Mouse (Mus musculus): ENCODE data around the gene Drd4. TPM values are rescaled to one million over a fixed set of nuclear protein-coding genes. Genes with fewer than 3 reads are reported as not detected.

The Drd4 gene
- total and polyA plus RNA-seq, 3 experiments: not detected

- Histone ChIP-seq H3K9me3 (replicated peaks; ENCODE audit: insufficient read depth, low read length) (no peaks in the 10 kb centered on the region), H3K36me3 (ENCODE audit: control insufficient read depth in 1 of 2, insufficient read depth in 2 of 2, low read length in 2 of 2) (peaks cover 0 to 26% of the 10 kb centered on the region in 2 experiments; a peak in 3 of 4 replicates), H3K27me3 (ENCODE audit: control insufficient read depth in 1 of 2, insufficient read depth in 2 of 2, low read length in 2 of 2) (no peaks in the 10 kb centered on the region), H3K9ac (ENCODE audit: control insufficient read depth, low read depth, low read length, poor library complexity, severe bottlenecking) (no peak overlapping the region), H3K4me3 (ENCODE audit: control insufficient read depth in 1 of 2, insufficient read depth in 1 of 2, low read depth in 2 of 2, low read length in 2 of 2) (no peak overlapping the region), H3K4me1 (ENCODE audit: control insufficient read depth in 1 of 2, insufficient read depth in 2 of 2, low read length in 2 of 2) (no peaks in the 10 kb centered on the region; a peak in 1 of 4 replicates), H3K79me2 (ENCODE audit: control insufficient read depth, insufficient read depth, low read length, poor library complexity) (no peaks in the 10 kb centered on the region), H3K27ac (ENCODE audit: control insufficient read depth, low read depth, low read length) (no peak overlapping the region)
- DNase-seq (ENCODE audit: low read depth, low spot score): no peak
- TF ChIP-seq TCF12 (IDR thresholded peaks at IDR 0.05; ENCODE audit: low read depth, low read length) (no peak), ELF1 (IDR thresholded peaks at IDR 0.05; ENCODE audit: low read depth, low read length) (no peak), CHD1 (IDR thresholded peaks at IDR 0.05; ENCODE audit: low read depth, low read length) (no peak), E2F4 (IDR thresholded peaks at IDR 0.05; ENCODE audit: borderline replicate concordance, low read depth, low read length) (no peak), SMC3 (IDR thresholded peaks at IDR 0.05; ENCODE audit: low read depth, low read length) (no peak), ZNF384 (IDR thresholded peaks at IDR 0.05; ENCODE audit: low read depth, low read length) (no peak), MYB (IDR thresholded peaks at IDR 0.05; ENCODE audit: low read depth, low read length) (no peak), ETS1 (IDR thresholded peaks at IDR 0.05; ENCODE audit: low read depth, low read length) (no peak), MAFK (IDR thresholded peaks at IDR 0.05; ENCODE audit: borderline replicate concordance, low read depth, low read length) (no peak), SIN3A (IDR thresholded peaks at IDR 0.05; ENCODE audit: low read length) (no peak)
These were observed 23.3 kb downstream of the Drd4 start for GRCm38 (mm10) chr7:141315076-141315475.

GRCm38 (mm10) chr7:141315974-141316373, 24.2 kb downstream of the Drd4 start:
- Histone ChIP-seq H3K27me3 (ENCODE audit: control insufficient read depth in 1 of 2, insufficient read depth in 2 of 2, low read length in 2 of 2) (no peaks in the 10 kb centered on the region), H3K4me1 (ENCODE audit: control insufficient read depth in 1 of 2, insufficient read depth in 2 of 2, low read length in 2 of 2) (no peaks in the 10 kb centered on the region; a peak in 1 of 4 replicates), H3K9ac (ENCODE audit: control insufficient read depth, low read depth, low read length, poor library complexity, severe bottlenecking) (no peak overlapping the region), H3K79me2 (ENCODE audit: control insufficient read depth, insufficient read depth, low read length, poor library complexity) (no peaks in the 10 kb centered on the region), H3K9me3 (replicated peaks; ENCODE audit: insufficient read depth, low read length) (no peaks in the 10 kb centered on the region), H3K27ac (ENCODE audit: control insufficient read depth, low read depth, low read length) (no peak overlapping the region), H3K36me3 (ENCODE audit: control insufficient read depth in 1 of 2, insufficient read depth in 2 of 2, low read length in 2 of 2) (peaks cover 0 to 34% of the 10 kb centered on the region in 2 experiments; a peak in 3 of 4 replicates), H3K4me3 (ENCODE audit: control insufficient read depth in 1 of 2, insufficient read depth in 1 of 2, low read depth in 2 of 2, low read length in 2 of 2) (no peak overlapping the region)
- peak; percentile 17 for DNase-seq (ENCODE audit: low read depth, low spot score)
- TF ChIP-seq CTCF (IDR thresholded peaks at IDR 0.05 in 2 of 3, conservative IDR thresholded peaks at IDR 0.05 in 1 of 3; ENCODE audit: control insufficient read depth in 1 of 3, insufficient read depth in 1 of 3, low read depth in 2 of 3, low read length in 3 of 3, poor library complexity in 1 of 3, severe bottlenecking in 1 of 3): peak in 2 of 3 experiments; percentile 8; a peak in 2 of 6 replicates
- TF ChIP-seq RAD21 (IDR thresholded peaks at IDR 0.05; ENCODE audit: low read depth, low read length): no peak

GRCm38 (mm10) chr7:141317619-141318132, 25.9 kb downstream of the Drd4 start:
- Histone ChIP-seq H3K4me1 (ENCODE audit: control insufficient read depth in 1 of 2, insufficient read depth in 2 of 2, low read length in 2 of 2) (no peaks in the 10 kb centered on the region; a peak in 1 of 4 replicates), H3K36me3 (ENCODE audit: control insufficient read depth in 1 of 2, insufficient read depth in 2 of 2, low read length in 2 of 2) (peaks cover 0 to 41% of the 10 kb centered on the region in 2 experiments; a peak in 3 of 4 replicates), H3K27ac (ENCODE audit: control insufficient read depth, low read depth, low read length) (no peak overlapping the region), H3K27me3 (ENCODE audit: control insufficient read depth in 1 of 2, insufficient read depth in 2 of 2, low read length in 2 of 2) (no peaks in the 10 kb centered on the region), H3K4me3 (ENCODE audit: control insufficient read depth in 1 of 2, insufficient read depth in 1 of 2, low read depth in 2 of 2, low read length in 2 of 2) (no peak overlapping the region), H3K9me3 (replicated peaks; ENCODE audit: insufficient read depth, low read length) (no peaks in the 10 kb centered on the region), H3K79me2 (ENCODE audit: control insufficient read depth, insufficient read depth, low read length, poor library complexity) (no peaks in the 10 kb centered on the region), H3K9ac (ENCODE audit: control insufficient read depth, low read depth, low read length, poor library complexity, severe bottlenecking) (no peak overlapping the region)
- TF ChIP-seq HCFC1 (IDR thresholded peaks at IDR 0.05; ENCODE audit: low read depth, low read length) (no peak), ZMIZ1 (IDR thresholded peaks at IDR 0.05; ENCODE audit: low read depth, low read length) (no peak), ETS1 (IDR thresholded peaks at IDR 0.05; ENCODE audit: low read depth, low read length) (no peak), CTCF (IDR thresholded peaks at IDR 0.05 in 2 of 3, conservative IDR thresholded peaks at IDR 0.05 in 1 of 3; ENCODE audit: control insufficient read depth in 1 of 3, insufficient read depth in 1 of 3, low read depth in 2 of 3, low read length in 3 of 3, poor library complexity in 1 of 3, severe bottlenecking in 1 of 3) (no peak), POLR2AphosphoS2 (IDR thresholded peaks at IDR 0.05; ENCODE audit: low read length) (no peak), MAX (IDR thresholded peaks at IDR 0.05; ENCODE audit: low read length) (no peak), RCOR1 (IDR thresholded peaks at IDR 0.05; ENCODE audit: low read depth, low read length) (no peak), TBP (IDR thresholded peaks at IDR 0.05; ENCODE audit: low read depth, low read length) (no peak)
- no peak for DNase-seq (ENCODE audit: low read depth, low spot score)
